Mouse (Mus musculus) midbrain, embryonic 10.5 days (tissue): Measurements from ENCODE around the gene Rab6a. TPM values are rescaled to one million over a fixed set of nuclear protein-coding genes. Genes with fewer than 3 reads are reported as not detected.

Experiments
- DNase-seq: peaks from one replicate; pipeline ENCODE4 v3.0.0-alpha.2; 2017; ENCODE audit warnings: low spot score
- H3K27ac ChIP-seq: fragments of 300-500 bp; sonication (generic); replicated peaks from 2 replicates; pipeline ENCODE4 v1.5.1; 2016; ENCODE audit warnings: mild to moderate bottlenecking
- H3K27me3 ChIP-seq: fragments of 300-500 bp; sonication (generic); 2 replicates; pipeline ENCODE4 v1.6.1; 2016; ENCODE audit warnings: low read depth, mild to moderate bottlenecking; ENCODE audit not compliant: poor library complexity, severe bottlenecking
- H3K36me3 ChIP-seq: fragments of 300-500 bp; sonication (generic); 2 replicates; pipeline ENCODE4 v1.6.1; 2016; ENCODE audit warnings: mild to moderate bottlenecking, moderate library complexity
- H3K4me1 ChIP-seq: fragments of 300-500 bp; sonication (generic); 2 replicates; pipeline ENCODE4 v1.6.1; 2016
- H3K4me3 ChIP-seq: fragments of 300-500 bp; sonication (generic); 2 replicates; pipeline ENCODE4 v1.5.1; 2016; ENCODE audit warnings: mild to moderate bottlenecking, moderate library complexity
- H3K9me3 ChIP-seq: fragments of 300-500 bp; sonication (generic); replicated peaks from 2 replicates; pipeline ENCODE4 v1.6.1; 2016; ENCODE audit warnings: mild to moderate bottlenecking
- WGBS: fragments of 180-500 bp; shearing (Covaris S2); methylation state at CpG from one replicate; pipeline ENCODE4 v1.1.7; 2016; 5-methylcytosine and 5-hydroxymethylcytosine counted together
- polyA plus RNA-seq: library from polyadenylated mRNA; unstranded; fragments of >200 nt; fragmentation: Nextera tagmentation; extraction: Ambion mirVana; gene quantifications from 2 replicates; pipeline ENCODE4 v1.2.1, GENCODE M21; 2016

Rab6a gene
- polyA plus RNA-seq, 1 experiment from 2014 or later, result 98.2 TPM

- no peaks in the 10 kb centered on the region for H3K9me3 ChIP-seq
- H3K4me3 ChIP-seq, result peak overlapping the region; percentile 61
- no peaks in the 10 kb centered on the region for H3K27me3 ChIP-seq
- H3K4me1 ChIP-seq, result peaks cover 14% of the 10 kb centered on the region; the same call in 1 of the 2 replicates
- H3K27ac ChIP-seq, result peak overlapping the region; percentile 90
- no peaks in the 10 kb centered on the region for H3K36me3 ChIP-seq
- DNase-seq, result no peak
- 49% methylated on average over 7 of the region's 7 CpGs for WGBS
These were observed 16.7 kb upstream of the Rab6a start for GRCm38 (mm10) chr7:100590504-100590844.

DNA sequence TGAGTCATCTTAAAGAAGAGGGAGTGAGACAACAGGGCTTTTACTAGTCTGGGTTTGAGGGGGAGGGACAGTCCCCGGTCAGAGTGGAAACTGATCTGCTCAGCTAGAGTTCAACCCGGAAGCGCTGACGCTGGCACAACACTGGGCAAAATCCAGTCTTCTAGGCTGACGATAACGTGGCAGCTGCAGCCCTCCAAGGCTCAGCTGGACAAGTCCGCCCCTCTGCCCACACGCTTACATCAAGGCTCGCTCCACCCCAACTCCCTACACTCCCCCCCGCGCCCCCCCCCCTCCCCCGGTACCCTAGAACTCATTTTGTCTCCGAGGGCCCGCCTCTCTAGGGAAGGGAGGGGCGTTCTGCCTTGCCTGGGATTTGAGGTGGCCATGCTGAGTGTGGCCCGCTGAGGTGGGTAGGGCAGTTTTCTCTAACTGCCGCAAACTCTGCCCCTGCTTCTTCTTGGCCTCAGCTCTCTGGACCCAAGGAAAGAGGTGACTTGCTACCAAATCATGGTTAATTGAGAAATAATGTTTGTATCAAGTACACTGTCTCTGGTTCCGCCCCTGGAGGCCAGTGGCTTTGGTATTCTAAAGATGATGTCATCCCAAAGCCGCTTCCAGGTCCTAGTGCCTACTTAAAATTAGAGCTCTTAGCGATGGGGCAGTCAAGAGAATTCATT lies 16.2 kb upstream of the Rab6a start:
- Histone ChIP-seq H3K4me1 (peaks cover 14% of the 10 kb centered on the region; the same call in 1 of the 2 replicates), H3K4me3 (peak overlapping the region; percentile 61), H3K27ac (peak overlapping the region; percentile 90), H3K27me3 (no peaks in the 10 kb centered on the region), H3K36me3 (no peaks in the 10 kb centered on the region), H3K9me3 (no peaks in the 10 kb centered on the region)
- 1% methylated on average over 18 of the region's 20 CpGs for WGBS
- DNase-seq, result peak; percentile 86

DNA sequence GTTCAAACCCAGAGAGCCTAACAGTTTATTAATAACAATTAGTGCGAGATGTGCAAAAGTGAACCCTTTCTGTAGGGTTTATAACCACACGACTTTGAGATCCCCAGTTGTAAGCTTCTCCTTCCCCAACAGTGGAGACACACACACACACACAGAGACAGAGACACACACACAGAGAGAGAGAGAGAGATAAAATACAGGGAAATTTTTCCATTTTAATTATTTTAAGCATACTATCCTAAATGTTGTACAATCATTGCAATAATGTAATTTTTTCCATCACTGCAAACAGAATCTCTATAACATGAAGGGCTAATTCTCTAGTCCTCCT lies 15.7 kb upstream of the Rab6a start:
- Histone ChIP-seq H3K4me3 (peak overlapping the region; percentile 61), H3K4me1 (peaks cover 14% of the 10 kb centered on the region; the same call in 1 of the 2 replicates), H3K27me3 (no peaks in the 10 kb centered on the region), H3K27ac (peak overlapping the region; percentile 90), H3K9me3 (no peaks in the 10 kb centered on the region), H3K36me3 (no peaks in the 10 kb centered on the region)
- 10% methylated on average over 2 of the region's 2 CpGs for WGBS
- no peak for DNase-seq

- H3K27me3 ChIP-seq, result no peaks in the 10 kb centered on the region
- no peaks in the 10 kb centered on the region for H3K9me3 ChIP-seq
- H3K4me1 ChIP-seq, result peaks cover 11% of the 10 kb centered on the region; the same call in 1 of the 2 replicates
- H3K4me3 ChIP-seq, result no peak overlapping the region
- H3K36me3 ChIP-seq, result no peaks in the 10 kb centered on the region
- no peak overlapping the region for H3K27ac ChIP-seq
- no peak for DNase-seq
These were observed 13.9 kb upstream of the Rab6a start for GRCm38 (mm10) chr7:100593349-100593748.

- no peak overlapping the region for H3K27ac ChIP-seq
- no peaks in the 10 kb centered on the region; the same call in 1 of the 2 replicates for H3K9me3 ChIP-seq
- no peaks in the 10 kb centered on the region for H3K4me1 ChIP-seq
- no peaks in the 10 kb centered on the region for H3K36me3 ChIP-seq
- no peak overlapping the region for H3K4me3 ChIP-seq
- H3K27me3 ChIP-seq, result peaks cover 6% of the 10 kb centered on the region; the same call in 1 of the 2 replicates
- no peak for DNase-seq
- 84% methylated on average over 5 of the region's 5 CpGs for WGBS
These were observed 7.0 kb upstream of the Rab6a start for GRCm38 (mm10) chr7:100600211-100600610.

DNA sequence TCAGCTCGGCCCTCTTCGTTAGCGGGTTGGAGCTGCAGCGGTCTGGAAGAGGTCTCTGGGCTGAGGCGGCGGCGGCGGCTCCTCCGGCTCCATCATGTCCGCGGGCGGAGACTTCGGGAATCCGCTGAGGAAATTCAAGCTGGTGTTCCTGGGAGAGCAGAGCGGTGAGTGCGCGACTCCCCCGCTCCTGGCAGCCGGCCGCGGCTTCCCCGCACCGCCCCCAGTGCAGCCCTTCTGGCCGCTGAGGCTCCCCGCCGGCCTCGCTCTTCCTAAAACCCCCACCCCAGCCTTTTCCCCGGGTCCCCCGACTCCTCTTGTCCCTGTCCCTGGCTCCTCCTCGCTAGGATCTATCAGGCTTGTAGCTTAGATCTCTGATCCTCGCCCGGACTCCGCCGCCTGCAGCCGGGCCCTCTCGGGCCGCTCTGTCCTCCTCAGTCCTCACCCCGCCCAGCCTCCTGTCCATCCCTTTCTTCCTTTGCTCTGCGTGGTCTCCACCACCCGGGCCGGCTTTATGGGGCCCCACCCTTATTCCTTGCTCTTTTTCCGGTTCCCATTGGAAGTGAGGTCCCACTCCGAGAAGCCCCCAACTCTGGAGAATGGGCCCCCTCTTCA lies 1.0 kb downstream of the Rab6a start, which contains the start of gene Mrpl48:
Gene Mrpl48, minus strand, starts transcription at position 172 of the 612 bp plus-strand sequence.
- Histone ChIP-seq H3K4me3 (peak within 1 kb of the TSS; percentile 65), H3K27ac (peak within 1 kb of the TSS; percentile 91), H3K36me3 (no peaks in the 10 kb centered on the region), H3K4me1 (peaks cover 25% of the 10 kb centered on the region), H3K27me3 (peaks cover 10% of the 10 kb centered on the region; the same call in 1 of the 2 replicates), H3K9me3 (no peaks in the 10 kb centered on the region)
- peak; percentile 68 for DNase-seq
- 1% methylated on average over 43 of the region's 43 CpGs for WGBS

GRCm38 (mm10) chr7:100608910-100609309 lies 1.7 kb downstream of the Rab6a start:
- WGBS, result 29% methylated on average over 4 of the region's 4 CpGs
- no peak for DNase-seq
- Histone ChIP-seq H3K27ac (peak overlapping the region; percentile 91), H3K4me3 (peak overlapping the region; percentile 65), H3K9me3 (no peaks in the 10 kb centered on the region), H3K4me1 (peaks cover 25% of the 10 kb centered on the region), H3K36me3 (no peaks in the 10 kb centered on the region), H3K27me3 (peaks cover 10% of the 10 kb centered on the region; the same call in 1 of the 2 replicates)

DNA sequence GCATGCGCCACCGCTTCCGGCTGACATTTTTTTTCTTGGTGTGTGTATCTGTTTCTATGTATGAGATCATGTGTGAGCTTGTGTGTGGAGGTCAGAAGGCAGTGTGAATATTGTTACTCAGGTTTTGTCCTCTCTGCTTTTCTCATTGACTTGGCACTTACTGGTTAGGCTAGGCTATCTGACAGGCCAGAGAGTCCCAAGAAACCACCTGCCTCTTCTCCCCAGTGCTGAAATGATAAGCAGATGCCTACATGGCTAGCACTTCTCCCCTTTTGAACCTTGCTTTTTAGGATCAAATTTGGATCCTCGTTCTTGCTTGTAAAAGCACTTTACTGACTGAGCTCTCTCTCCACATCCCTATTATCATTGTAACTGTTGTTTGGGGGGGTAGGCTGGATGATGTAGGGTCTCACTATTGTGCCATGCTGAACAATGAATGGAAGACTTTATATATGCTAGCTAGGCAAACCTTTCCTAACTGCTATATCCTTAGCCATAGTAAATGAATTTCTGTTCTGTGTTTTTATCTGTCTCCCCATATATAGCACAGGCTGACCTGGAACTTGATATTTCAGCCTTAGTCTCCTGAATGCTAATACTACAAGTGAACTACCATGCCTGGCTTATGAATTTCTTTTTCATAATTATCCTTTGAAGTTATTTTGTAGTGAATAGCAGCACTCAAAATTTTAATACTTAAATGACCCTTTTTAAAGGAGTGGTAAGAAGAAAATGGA lies 9.1 kb downstream of the Rab6a start:
- Histone ChIP-seq H3K27me3 (no peaks in the 10 kb centered on the region), H3K36me3 (0 out of 2 replicates have a peak, but pooled peaks cover 3% of the 10 kb centered on the region), H3K4me3 (no peak overlapping the region), H3K4me1 (no peaks in the 10 kb centered on the region), H3K9me3 (no peaks in the 10 kb centered on the region), H3K27ac (no peak overlapping the region)
- DNase-seq, result no peak
- 92% methylated on average over 4 of the region's 4 CpGs for WGBS

DNA sequence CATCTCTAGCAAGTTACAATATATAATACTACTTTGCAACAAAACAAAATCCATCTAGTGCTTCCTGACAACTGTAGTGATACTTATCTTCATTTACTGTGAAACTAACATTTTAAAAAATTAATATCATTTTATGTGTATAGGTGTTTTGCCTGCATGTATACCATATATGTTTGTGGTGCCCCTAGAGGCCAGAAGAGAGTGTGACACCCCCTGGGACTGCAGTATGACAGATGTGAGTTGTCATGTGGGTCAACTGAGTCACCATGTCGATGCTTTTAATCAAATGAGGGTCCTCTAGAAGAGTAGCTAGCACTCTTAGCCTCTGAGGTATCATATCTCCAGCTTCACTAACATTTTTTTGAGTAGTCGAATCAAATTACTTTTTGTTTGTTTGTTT lies 15.1 kb downstream of the Rab6a start:
- Histone ChIP-seq H3K4me3 (no peak overlapping the region), H3K4me1 (peaks cover 4% of the 10 kb centered on the region; the same call in 1 of the 2 replicates), H3K36me3 (peaks cover 7% of the 10 kb centered on the region), H3K9me3 (no peaks in the 10 kb centered on the region), H3K27ac (no peak overlapping the region), H3K27me3 (no peaks in the 10 kb centered on the region)
- DNase-seq, result no peak
- 90% methylated on average over 2 of the region's 2 CpGs for WGBS

DNA sequence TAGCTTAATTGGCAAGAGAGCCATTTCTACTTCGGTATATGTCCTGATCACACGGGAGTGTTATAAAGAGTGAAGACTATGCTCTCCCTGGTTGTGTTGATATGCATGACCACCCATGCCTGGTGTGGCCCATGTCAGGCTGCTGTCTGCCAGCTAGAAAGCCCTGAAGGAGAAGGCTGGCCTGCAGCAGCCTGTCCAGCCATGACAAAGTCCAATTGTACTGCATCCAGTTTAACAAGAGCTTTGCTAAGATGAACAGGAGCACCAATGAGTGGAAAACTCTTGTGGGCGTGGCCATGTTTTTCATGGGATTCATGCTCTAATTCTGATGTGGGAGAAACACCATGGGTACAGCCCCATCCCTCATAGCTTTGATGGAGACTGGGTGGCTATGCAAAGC lies 17.3 kb downstream of the Rab6a start:
- no peak overlapping the region for H3K4me3 ChIP-seq
- peaks cover 21% of the 10 kb centered on the region for H3K36me3 ChIP-seq
- peaks cover 4% of the 10 kb centered on the region; the same call in 1 of the 2 replicates for H3K4me1 ChIP-seq
- no peak overlapping the region for H3K27ac ChIP-seq
- H3K9me3 ChIP-seq, result no peaks in the 10 kb centered on the region
- DNase-seq, result no peak
- no peaks in the 10 kb centered on the region for H3K27me3 ChIP-seq
- WGBS, result 77% methylated on average over 3 of the region's 3 CpGs

GRCm38 (mm10) chr7:100637657-100638056 lies 30.4 kb downstream of the Rab6a start:
- H3K36me3 ChIP-seq, result peaks cover 36% of the 10 kb centered on the region
- DNase-seq, result no peak

DNA sequence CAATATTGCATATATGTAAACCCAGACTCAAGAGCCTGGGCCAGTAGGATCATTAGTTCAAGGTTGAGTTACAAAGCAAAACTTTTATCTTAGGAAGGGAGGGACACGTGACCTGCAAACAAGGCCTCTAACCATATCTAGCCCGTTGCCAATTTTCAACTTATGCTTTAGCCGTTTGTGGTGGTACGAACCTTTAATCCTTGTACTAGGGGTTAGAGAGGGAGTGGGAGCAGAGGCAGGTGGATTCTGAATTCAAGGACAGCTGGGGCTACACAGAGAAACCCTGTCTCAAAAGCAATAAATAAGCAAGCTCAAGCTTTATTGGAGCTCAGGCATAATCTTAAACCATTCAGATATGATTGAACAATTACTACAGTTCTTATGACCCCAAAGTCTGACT lies 35.2 kb downstream of the Rab6a start:
- no peak for DNase-seq
- Histone ChIP-seq H3K27me3 (no peaks in the 10 kb centered on the region), H3K4me3 (no peak overlapping the region), H3K9me3 (no peaks in the 10 kb centered on the region), H3K27ac (no peak overlapping the region), H3K36me3 (peaks cover 15% of the 10 kb centered on the region), H3K4me1 (no peaks in the 10 kb centered on the region)
- 94% methylated on average over 4 of the region's 4 CpGs for WGBS

More at GRCm38 (mm10) chr7:100637657-100638056, 30.4 kb downstream of the Rab6a start:
- no peak overlapping the region for H3K27ac ChIP-seq
- no peaks in the 10 kb centered on the region for H3K4me1 ChIP-seq
- no peaks in the 10 kb centered on the region for H3K9me3 ChIP-seq
- WGBS, result 18% methylated on average over 1 of the region's 1 CpGs
- H3K4me3 ChIP-seq, result no peak overlapping the region
- H3K27me3 ChIP-seq, result no peaks in the 10 kb centered on the region

DNA sequence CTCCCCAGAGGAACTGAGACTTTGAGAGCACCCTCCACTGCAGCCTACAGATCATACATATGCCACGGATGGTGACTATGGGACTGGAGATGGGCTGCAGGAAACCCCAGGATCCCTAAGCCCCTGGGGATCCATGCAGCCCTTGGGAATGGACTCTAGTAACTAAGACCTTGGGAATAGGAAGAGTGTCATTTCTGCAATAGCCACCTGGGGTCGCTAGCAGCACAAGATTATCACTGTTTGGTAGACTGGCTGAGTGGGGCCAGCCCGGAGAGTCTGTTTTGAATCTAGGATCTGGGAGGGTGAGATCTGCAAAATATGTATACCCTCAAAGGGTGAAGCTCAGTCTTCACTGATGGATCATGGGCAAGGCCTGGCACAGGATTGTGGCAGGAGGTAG lies 37.9 kb downstream of the Rab6a start:
- Histone ChIP-seq H3K27ac (no peak overlapping the region), H3K36me3 (peaks cover 10% of the 10 kb centered on the region; the same call in 1 of the 2 replicates), H3K4me3 (no peak overlapping the region), H3K9me3 (no peaks in the 10 kb centered on the region), H3K4me1 (0 out of 2 replicates have a peak, but pooled peaks cover 4% of the 10 kb centered on the region), H3K27me3 (no peaks in the 10 kb centered on the region)
- peak; percentile 61 for DNase-seq
- WGBS, result 42% methylated on average over 3 of the region's 3 CpGs
